Mouse (Mus musculus) 3T3-L1 (cell line): Measurements from ENCODE around the gene Fam78b.
A peak's percentile ranks its signal among the peaks of the same experiment; 100 is the strongest.

Experiments
- DNase-seq: peaks from one replicate; pipeline ENCODE4 v3.0.0-alpha.2; 2015; ENCODE audit warnings: low read depth, low spot score

Fam78b gene

DNA sequence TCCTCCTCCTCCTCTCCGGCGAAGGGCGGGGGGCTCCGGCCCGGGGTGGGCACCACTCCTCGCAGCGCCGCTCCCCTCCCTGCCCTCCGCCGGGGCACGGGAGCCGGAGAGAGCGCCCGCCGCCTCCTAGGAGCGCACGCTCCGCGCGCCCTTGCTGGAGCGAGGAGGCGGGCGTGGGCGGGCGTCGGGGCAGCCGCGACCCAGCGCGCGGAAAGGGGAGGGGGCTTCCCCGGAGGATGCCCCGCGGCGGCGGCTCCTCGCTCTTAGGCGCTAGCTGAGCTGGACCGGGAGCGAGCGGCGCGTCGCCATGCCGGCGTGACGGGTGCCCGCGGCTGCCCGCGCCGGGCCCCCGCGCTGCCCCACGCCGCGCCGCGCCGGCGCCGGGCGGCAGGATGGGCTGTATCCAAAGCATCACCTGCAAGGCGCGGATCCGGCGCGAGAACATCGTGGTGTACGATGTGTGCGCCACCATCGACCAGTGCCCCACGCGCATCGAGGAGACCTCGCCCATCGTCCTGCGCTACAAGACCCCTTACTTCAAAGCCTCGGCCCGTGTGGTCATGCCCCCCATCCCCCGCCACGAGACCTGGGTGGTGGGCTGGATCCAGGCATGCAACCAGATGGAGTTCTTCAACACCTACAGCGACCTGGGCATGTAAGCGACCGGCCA lies at the start of gene Fam78b:
TSS of gene Fam78b (plus strand) at position 244 of the 670 bp plus-strand sequence.
- DNase-seq = no peak

DNA sequence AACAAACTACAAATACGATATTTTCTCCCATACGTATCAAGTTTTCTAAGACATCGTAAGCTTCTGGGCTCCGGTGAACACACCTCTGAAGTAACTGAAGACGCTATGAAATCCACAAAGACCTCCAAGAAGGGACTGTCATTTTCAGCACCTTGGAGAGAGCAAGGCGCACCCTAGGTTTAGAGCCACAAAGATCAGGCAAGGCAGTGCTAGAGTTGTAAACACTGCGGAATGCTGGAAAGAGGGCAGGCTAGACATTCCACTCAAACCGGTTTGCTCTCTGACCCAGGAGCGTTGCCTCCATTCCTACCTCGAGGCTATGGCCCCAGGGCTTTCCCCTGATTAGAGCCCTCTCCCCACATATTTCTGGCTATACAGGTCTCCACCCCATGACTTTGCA lies 36.7 kb upstream of the Fam78b start:
- peak; percentile 62 for DNase-seq

- DNase-seq = peak; percentile 81
These were observed 32.9 kb upstream of the Fam78b start for GRCm38 (mm10) chr1:166968271-166968670.

DNA sequence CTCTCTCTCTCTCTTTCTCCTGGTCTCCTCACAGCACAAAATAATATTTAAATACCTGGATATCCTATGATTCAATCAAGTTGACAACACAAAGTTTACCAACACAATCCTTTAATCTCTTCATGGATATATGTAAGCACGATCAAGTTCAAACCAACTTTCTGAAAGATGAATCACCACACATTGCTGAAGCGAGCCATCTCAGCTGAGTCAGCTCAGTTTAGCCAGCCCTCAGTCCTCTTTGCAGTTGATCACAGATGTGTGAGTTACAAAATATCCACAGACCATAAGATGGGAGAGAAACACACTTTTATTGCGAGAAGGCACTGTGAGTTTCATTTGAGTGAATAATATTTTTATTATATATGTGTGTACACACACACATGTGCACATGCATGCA lies 27.5 kb upstream of the Fam78b start:
- peak; percentile 64 for DNase-seq

DNA sequence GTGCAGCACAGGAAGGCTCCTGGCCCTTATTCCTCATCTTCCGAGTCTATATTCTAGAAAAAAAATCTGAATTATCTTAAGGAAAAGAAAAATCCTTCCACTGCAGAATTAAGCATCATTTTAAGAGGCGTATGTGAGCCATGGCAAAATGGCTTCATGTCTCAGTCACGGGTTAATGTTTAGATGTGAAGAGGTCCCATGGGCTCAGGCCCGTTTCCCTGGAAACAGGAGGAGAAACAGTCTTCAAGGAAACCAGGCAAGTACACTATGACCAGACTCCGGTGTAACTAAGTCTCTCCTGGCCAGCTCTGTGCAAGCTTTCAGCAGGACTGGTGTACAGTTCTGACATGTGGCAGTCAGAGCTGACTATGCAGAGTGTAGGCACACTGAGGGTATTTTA lies 22.6 kb upstream of the Fam78b start:
- DNase-seq = peak; percentile 19

DNA sequence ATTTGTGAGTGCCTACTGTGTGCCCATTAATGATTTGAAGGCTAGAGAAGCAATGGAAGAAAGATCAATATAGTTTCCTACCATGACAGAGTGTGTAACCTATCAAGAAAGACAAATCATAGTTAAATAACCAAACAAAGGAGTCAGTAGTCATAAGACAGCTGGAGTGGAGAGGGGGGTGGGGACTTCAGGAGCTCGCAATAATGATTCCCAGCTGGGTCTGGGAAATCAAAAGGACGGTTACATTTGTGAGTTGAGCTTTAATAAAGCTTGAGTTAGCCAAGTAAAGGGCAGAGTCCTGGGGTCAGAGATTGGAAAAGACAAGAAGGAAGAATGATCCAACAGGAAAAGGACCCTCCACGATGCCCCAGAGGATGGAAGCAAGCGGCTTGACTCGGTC lies 7.0 kb upstream of the Fam78b start:
- no peak for DNase-seq

- no peak for DNase-seq
These were observed 5.0 kb upstream of the Fam78b start for GRCm38 (mm10) chr1:166996250-166996649.

- DNase-seq = peak; percentile 62
These were observed 4.4 kb upstream of the Fam78b start for GRCm38 (mm10) chr1:166996811-166997210.

GRCm38 (mm10) chr1:167000529-167001173 lies 566 bp upstream of the Fam78b start:
- no peak for DNase-seq

- no peak for DNase-seq
These were observed 748 bp downstream of the Fam78b start for GRCm38 (mm10) chr1:167001844-167002485.

GRCm38 (mm10) chr1:167002486-167002850 lies 1.3 kb downstream of the Fam78b start:
- no peak for DNase-seq

DNA sequence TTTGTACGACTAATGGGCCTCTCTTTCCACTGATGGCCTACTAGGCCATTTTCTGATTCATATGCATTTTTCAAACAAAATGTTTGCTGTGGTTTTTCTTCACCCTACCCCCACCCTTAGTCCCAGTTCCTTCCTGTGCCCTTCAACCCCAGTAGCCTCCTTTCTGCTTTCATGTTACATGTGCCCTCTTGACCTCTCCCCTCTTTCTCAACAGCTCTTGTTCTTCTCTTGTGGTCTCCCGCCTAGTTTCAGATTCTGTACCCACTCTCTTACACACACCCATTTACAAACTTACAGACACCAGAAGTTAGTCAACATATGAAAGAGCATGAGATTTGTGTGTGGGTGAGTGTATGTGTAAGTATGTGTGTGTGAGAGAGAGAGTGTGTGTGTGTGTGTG lies 3.4 kb downstream of the Fam78b start:
- DNase-seq = no peak

DNA sequence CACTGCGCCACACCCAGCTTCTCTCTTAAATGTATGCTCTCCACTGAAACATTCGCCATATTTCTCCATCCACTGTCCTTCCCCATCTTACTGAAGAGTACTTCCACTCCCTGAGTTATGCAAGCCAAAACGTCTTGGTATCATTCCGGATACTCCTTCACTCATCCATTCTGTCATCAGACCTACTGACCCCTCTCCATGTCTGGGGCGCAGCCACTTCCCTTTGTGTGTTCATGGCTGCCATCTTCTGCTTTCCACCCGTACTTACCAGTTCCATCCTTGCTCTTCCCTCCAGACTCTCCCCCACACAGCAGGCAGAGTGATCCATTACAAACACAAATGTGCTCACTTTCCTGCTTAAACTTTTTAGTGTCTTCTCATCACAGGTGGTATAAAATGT lies 6.1 kb downstream of the Fam78b start:
- no peak for DNase-seq

DNA sequence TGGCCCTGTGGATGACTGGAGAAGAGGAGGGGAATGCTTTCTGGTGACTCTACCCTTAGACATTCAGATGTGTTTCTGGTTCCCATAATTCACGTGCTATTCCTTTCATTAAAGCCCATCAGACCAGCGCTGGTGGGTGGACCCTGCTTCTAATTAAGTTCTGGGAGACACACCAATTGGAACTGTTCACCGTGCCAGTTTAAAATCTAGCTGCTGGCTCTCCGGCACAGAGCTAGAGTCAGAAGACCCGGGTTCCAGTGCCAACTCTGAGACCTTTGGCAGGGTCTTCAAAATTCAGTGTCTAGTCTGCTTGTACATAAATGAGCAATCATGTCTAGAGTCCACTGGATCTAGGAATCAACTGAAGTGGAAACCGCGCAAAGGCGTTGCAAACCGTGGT lies 9.0 kb downstream of the Fam78b start:
- no peak for DNase-seq

DNA sequence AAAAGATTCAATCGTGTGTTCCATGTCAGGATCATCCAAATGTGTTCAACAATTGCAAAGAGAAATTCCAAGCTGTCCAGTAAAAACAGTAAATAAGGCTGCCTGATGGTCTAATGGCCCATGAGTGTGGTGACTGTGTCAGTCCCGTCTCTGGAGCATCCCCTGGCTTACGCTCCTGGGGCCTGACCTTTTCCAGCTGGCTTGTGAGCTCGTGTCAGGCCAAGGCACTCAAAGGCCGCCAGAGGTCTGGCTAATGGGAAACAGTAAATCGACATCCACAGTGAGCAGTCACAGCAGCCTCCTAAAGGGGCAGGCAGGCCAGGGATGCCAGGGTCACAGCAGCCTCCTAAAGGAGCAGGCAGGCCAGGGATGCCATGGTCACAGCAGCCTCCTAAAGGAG lies 10.1 kb downstream of the Fam78b start:
- no peak for DNase-seq

- no peak for DNase-seq
These were observed 11.4 kb downstream of the Fam78b start for GRCm38 (mm10) chr1:167012616-167013015.

DNA sequence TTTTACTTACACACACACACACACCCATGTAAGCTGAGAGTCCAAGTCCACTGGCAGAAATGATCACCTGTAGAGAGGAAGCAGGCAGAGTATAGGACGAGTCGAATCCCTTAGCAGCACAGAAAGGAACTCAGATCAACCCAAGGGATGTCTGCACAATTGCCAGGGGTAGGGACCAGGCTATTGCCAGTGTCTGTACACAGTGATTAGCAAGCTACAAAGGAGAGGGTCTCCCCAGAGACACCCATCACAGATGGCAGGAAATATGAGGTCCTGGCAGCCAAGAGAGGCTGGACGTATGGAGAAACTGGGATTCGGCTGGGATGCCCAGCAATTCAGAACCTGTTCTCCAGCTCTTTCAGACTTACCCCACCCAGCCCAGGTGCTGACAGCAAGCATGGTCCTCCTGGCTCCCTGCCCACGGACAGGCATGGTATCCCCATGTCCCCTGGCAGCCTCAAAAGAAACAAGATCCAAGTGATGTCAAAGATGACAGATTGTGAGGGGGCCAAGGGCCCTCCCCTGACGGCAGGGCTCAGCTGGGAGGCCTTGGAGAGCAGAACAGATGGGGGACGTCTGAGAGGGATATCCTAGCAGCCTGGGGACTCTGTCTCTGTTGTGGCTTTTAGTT lies 12.1 kb downstream of the Fam78b start:
- no peak for DNase-seq

DNA sequence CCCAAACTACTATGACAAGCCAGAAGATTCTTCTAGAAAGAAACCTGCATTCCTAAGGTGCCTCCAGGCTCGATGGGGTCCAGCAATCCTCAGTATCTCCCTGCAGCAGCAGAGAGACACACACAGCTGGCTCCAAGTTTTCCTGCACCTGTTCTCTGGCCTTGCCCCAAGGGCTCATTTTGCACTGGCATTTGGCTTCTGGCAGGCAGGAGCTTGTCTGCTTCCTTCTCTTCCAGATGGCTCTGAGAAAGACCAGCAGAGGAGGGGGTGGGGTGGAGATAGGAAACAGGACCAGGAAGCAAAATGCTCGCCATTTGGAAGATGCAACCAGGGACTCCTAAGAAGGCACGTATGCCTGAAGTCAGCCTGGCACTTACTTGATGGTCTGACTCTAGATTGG lies 15.1 kb downstream of the Fam78b start:
- no peak for DNase-seq

GRCm38 (mm10) chr1:167022001-167022424 lies 20.8 kb downstream of the Fam78b start:
- DNase-seq = no peak

DNA sequence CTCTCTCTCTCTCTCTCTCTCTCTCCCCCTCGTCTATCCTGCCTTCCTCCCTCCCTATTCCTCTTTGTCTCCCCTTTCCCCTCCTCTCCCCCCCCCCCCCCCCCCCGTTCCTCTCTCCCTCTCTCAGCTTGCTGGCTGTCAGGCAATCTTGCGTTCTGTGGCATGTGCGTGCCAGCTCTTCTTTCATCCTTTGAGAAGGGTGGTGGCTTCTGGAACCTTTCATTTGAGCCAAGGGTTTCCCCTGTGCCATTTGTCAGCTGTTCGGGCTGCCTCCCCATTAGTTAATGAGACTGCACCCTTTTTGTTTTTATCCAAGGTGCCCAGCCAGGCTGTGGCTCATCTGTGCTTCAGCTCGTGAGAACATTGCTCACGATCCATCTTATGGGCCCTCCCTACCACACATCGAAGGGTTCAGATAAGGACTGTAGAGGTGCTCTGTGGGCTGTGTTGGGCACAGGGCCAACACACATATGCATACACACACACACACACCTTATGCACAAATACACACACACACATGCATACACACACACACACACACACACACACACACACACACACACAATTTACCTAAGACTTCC lies 21.4 kb downstream of the Fam78b start:
- DNase-seq = no peak

GRCm38 (mm10) chr1:167023794-167024193 lies 22.6 kb downstream of the Fam78b start:
- DNase-seq = no peak

DNA sequence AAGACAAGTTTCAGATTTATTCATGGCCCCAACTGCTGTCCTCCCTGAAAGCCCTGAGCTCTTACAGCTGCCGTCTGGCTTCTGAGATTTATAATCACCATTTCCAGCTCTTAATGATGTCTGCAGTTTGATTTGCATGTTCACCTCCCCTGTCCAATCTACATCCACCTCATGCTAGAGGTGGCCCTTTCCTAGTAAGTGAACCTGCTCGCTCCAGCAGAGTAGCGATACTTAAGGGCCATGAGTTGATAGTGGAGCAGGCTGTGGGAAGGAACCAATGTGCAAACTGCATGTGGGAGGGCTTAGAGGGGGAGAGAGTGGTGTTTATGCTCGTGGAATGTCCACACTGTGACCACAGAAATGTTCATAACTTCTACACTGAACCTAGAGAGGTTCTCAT lies 23.7 kb downstream of the Fam78b start:
- DNase-seq = no peak
